In genomic region chr19:21552801-21553200, GRCm38 (mm10) we compare ENCODE assay signal across 27 mouse cellular contexts.
DNase-seq lines count a peak whose midpoint lies in the region; ATAC-seq lines count a peak whose summit lies in the region.
"Had no signal": no experiment of that assay in that cellular context is flagged by ENCODE, and none has a peak within 500 bp of the region (broad histone marks: within the 10 kb centered on the region; RNA-seq: fewer than 3 reads in every experiment).

No protein-coding gene starts in this region.

- H3K27ac ChIP-seq in kidney, embryonic 15.5 days, result no peak overlapping the region
- H3K27ac ChIP-seq in hindbrain, embryonic 12.5 days, result no peak overlapping the region
- H3K27ac ChIP-seq: embryonic facial prominence, embryonic 13.5 days; embryonic facial prominence, embryonic 15.5 days; forebrain, embryonic 10.5 days; forebrain, embryonic 12.5 days had no signal

- no peak overlapping the region for H3K9ac ChIP-seq in kidney, embryonic 15.5 days
- no peak overlapping the region for H3K9ac ChIP-seq in hindbrain, embryonic 12.5 days
- H3K9ac ChIP-seq: embryonic facial prominence, embryonic 13.5 days; embryonic facial prominence, embryonic 15.5 days; forebrain, embryonic 12.5 days had no signal

- no peak for DNase-seq in frontal cortex, postnatal 36 days (ENCODE audit: low spot score in 2 of 2)
- DNase-seq: adrenal gland, adult 8-10 months; adrenal gland, postnatal 14 days; adrenal gland, postnatal 36 days; B cell, adult 2 months; cerebellum, adult 11-12 months; cerebellum, adult 2 months; cerebellum, adult 9-10 months; cerebellum, postnatal 10 days; cerebellum, postnatal 25 days; embryo, embryonic 11 days had no signal

- no peaks in the 10 kb centered on the region for H3K4me1 ChIP-seq in kidney, embryonic 15.5 days
- H3K4me1 ChIP-seq in hindbrain, embryonic 12.5 days, result no peaks in the 10 kb centered on the region
- H3K4me1 ChIP-seq: embryonic facial prominence, embryonic 13.5 days; embryonic facial prominence, embryonic 15.5 days; forebrain, embryonic 10.5 days; forebrain, embryonic 12.5 days had no signal

- H3K4me2 ChIP-seq in kidney, embryonic 15.5 days, result no peak overlapping the region
- H3K4me2 ChIP-seq in hindbrain, embryonic 12.5 days (replicated peaks), result no peak overlapping the region
- H3K4me2 ChIP-seq: embryonic facial prominence, embryonic 13.5 days; embryonic facial prominence, embryonic 15.5 days; forebrain, embryonic 12.5 days had no signal

- H3K4me3 ChIP-seq in kidney, embryonic 15.5 days (replicated peaks), result no peak overlapping the region
- no peak overlapping the region for H3K4me3 ChIP-seq in hindbrain, embryonic 12.5 days
- H3K4me3 ChIP-seq: embryonic facial prominence, embryonic 13.5 days; embryonic facial prominence, embryonic 15.5 days; erythroblast, embryonic 14.5 days; forebrain, embryonic 10.5 days; forebrain, embryonic 12.5 days had no signal

- ATAC-seq in frontal cortex, adult (ENCODE audit: low TSS enrichment), result 0 out of 2 replicates have a peak, but pooled peaks have one; percentile 23
- ATAC-seq in common myeloid progenitor, adult 5-6 weeks (replicated peaks; ENCODE audit: low read depth, poor library complexity, severe bottlenecking), result 0 out of 2 replicates have a peak, but pooled peaks have one; percentile 39
- ATAC-seq in kidney, embryonic 15.5 days (replicated peaks; ENCODE audit: low FRiP score), result no peak
- ATAC-seq in hindbrain, embryonic 12.5 days (ENCODE audit: low FRiP score), result no peak
- ATAC-seq: activated CD4-positive, CD25-positive, alpha-beta regulatory T cell, adult 4 months; CD4-positive, CD25-positive, alpha-beta regulatory T cell, adult 4 months; forebrain, embryonic 14.5 days; forebrain, embryonic 16.5 days; Patski had no signal

- no peaks in the 10 kb centered on the region for H3K27me3 ChIP-seq in kidney, embryonic 15.5 days
- no peaks in the 10 kb centered on the region for H3K27me3 ChIP-seq in hindbrain, embryonic 12.5 days
- H3K27me3 ChIP-seq: CH12.LX; embryonic facial prominence, embryonic 13.5 days; embryonic facial prominence, embryonic 15.5 days; forebrain, embryonic 12.5 days had no signal

- no peaks in the 10 kb centered on the region for H3K9me3 ChIP-seq in kidney, embryonic 15.5 days (replicated peaks)
- no peaks in the 10 kb centered on the region for H3K9me3 ChIP-seq in hindbrain, embryonic 12.5 days (replicated peaks)
- H3K9me3 ChIP-seq: embryonic facial prominence, embryonic 13.5 days; embryonic facial prominence, embryonic 15.5 days; forebrain, embryonic 10.5 days; forebrain, embryonic 12.5 days; G1E had no signal

- H3K36me3 ChIP-seq in kidney, embryonic 15.5 days, result no peaks in the 10 kb centered on the region
- no peaks in the 10 kb centered on the region for H3K36me3 ChIP-seq in hindbrain, embryonic 12.5 days
- H3K36me3 ChIP-seq: embryonic facial prominence, embryonic 13.5 days; embryonic facial prominence, embryonic 15.5 days; forebrain, embryonic 10.5 days; forebrain, embryonic 12.5 days; G1E had no signal

- 83% methylated on average over 9 of the region's 9 CpGs for WGBS in kidney, embryonic 15.5 days
- WGBS in hindbrain, embryonic 12.5 days, result 87% methylated on average over 9 of the region's 9 CpGs

Comparison
In these comparisons a context has a peak if more than half of its experiments do, and no peak if none do; other contexts are left out.
1. ATAC-seq: peak in frontal cortex, adult (single experiment) and common myeloid progenitor, adult 5-6 weeks (single experiment); none in kidney, embryonic 15.5 days (single experiment) and hindbrain, embryonic 12.5 days (single experiment).